Mouse (Mus musculus): Measurements from ENCODE around the gene Vcam1.

- TF ChIP-seq CHD2 (IDR thresholded peaks at IDR 0.05; ENCODE audit: low read depth, low read length), result no peak
- TF ChIP-seq ZNF384 (IDR thresholded peaks at IDR 0.05; ENCODE audit: low read depth, low read length), result no peak
- TF ChIP-seq HCFC1 (IDR thresholded peaks at IDR 0.05; ENCODE audit: borderline replicate concordance, insufficient read depth, low read length), result no peak
- TF ChIP-seq ZC3H11A (IDR thresholded peaks at IDR 0.05; ENCODE audit: borderline replicate concordance, low read depth, low read length), result no peak
Measured at GRCm38 (mm10) chr3:116094886-116095285, 34.6 kb downstream of the Vcam1 start.
